Mouse (Mus musculus) brain, embryonic 14.5 days (tissue): ENCODE data around the gene Serpinb6c. TPM values are rescaled to one million over a fixed set of nuclear protein-coding genes. Genes with fewer than 3 reads are reported as not detected.
A peak's percentile ranks its signal among the peaks of the same experiment; 100 is the strongest.

ENCODE experiments used
- DNase-seq: peaks from one replicate; pipeline ENCODE4 v3.0.0-alpha.2; 2011; ENCODE audit warnings: low read depth
- CTCF ChIP-seq: fragments of 200-500 bp; IDR thresholded peaks from 2 replicates; pipeline ENCODE4 v1.5.1; 2012; ENCODE audit warnings: inconsistent platforms, mild to moderate bottlenecking, moderate library complexity, borderline replicate concordance; ENCODE audit not compliant: insufficient read depth, insufficient read length; ENCODE audit errors: extremely low read depth
- POLR2A ChIP-seq: fragments of 200-500 bp; IDR thresholded peaks from 2 replicates; pipeline ENCODE4 v1.6.1; 2012; ENCODE audit warnings: mild to moderate bottlenecking, inconsistent platforms, borderline replicate concordance; ENCODE audit not compliant: poor library complexity, insufficient read depth, insufficient read length, severe bottlenecking; ENCODE audit errors: extremely low read depth
- polyA plus RNA-seq: library from polyadenylated mRNA; depleted of rRNA; stranded (reverse); fragments of >200 nt; gene quantifications from 2 replicates; pipeline ENCODE4 v1.2.3, GENCODE M21; 2012; rRNA removed

The Serpinb6c gene
- polyA plus RNA-seq, 1 experiment = 0.36 TPM

DNA sequence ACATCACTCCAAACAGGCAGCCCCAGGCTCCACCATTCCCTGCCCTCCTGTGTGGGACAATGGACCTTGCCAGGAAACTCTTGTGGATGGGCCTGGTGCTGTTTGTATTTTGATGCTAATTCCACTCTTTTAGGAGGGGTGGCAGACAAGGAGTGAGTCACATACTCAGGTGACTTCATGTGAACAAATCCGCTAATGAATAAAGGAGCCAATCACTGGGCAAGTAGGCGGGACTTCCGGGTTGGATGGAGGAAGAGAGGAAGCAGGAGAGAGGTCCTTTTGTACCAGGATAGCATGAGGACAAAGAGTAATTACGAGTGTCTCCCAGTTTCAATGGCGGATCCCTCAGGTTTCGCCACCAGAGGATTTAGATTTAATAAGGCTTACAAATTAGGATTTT, 15.5 kb upstream of the Serpinb6c start:
- TF ChIP-seq CTCF = no peak
- TF ChIP-seq POLR2A = no peak
- no peak for DNase-seq

- DNase-seq = no peak
- no peak for TF ChIP-seq CTCF
- no peak for TF ChIP-seq POLR2A
Observed at GRCm38 (mm10) chr13:33906821-33907220, 1.3 kb upstream of the Serpinb6c start.

GRCm38 (mm10) chr13:33903290-33903689, 2.2 kb downstream of the Serpinb6c start:
- no peak for TF ChIP-seq POLR2A
- TF ChIP-seq CTCF = no peak
- DNase-seq = no peak

DNA sequence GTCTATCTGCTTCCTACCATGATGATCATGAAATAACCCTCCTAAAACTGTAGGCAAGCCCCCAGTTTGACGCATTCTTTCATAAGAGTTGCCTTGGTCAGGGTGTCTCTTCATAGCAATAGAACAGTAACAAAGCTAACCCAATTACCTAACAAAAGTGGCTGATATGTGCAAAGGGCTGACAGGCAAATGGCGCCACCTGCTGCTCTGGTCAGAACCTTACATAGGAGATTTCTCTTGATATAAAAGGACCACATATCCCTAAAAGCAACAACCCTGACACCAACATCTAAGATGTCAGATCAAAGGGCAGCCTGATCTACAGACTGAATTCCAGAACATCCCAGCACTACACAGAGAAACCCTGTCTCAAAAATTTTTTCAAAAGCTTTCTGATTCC, 11.3 kb downstream of the Serpinb6c start:
- DNase-seq = peak; percentile 56
- TF ChIP-seq CTCF = peak; percentile 58; the same call in 1 of the 2 replicates
- TF ChIP-seq POLR2A = no peak

GRCm38 (mm10) chr13:33843308-33843707, 62.2 kb downstream of the Serpinb6c start, which contains the start of gene Serpinb6e:
Gene Serpinb6e (minus strand): TSS chr13:33843408.
- TF ChIP-seq CTCF = no peak
- TF ChIP-seq POLR2A = no peak
- DNase-seq = no peak

GRCm38 (mm10) chr13:33830751-33831150, 74.8 kb downstream of the Serpinb6c start:
- no peak for DNase-seq
- no peak for TF ChIP-seq CTCF
- TF ChIP-seq POLR2A = no peak

Other genes with a start within 250 kb of the Serpinb6c start
- gene Serpinb6d, start 244.3 kb downstream of the Serpinb6c start, polyA plus RNA-seq = not detected in 2 replicates
- 0.09 and 0.25 TPM in 2 replicates for gene Serpinb6e, start 62.3 kb downstream of the Serpinb6c start, polyA plus RNA-seq
- gene Nqo2, start 59.0 kb upstream of the Serpinb6c start, polyA plus RNA-seq = 3.6 and 4.6 TPM in 2 replicates
- 3.1 and 4.5 TPM in 2 replicates for gene Ripk1, start 96.7 kb upstream of the Serpinb6c start, polyA plus RNA-seq
- 25.5 and 28.8 TPM in 2 replicates for gene Serpinb6a, start 97.1 kb upstream of the Serpinb6c start, polyA plus RNA-seq
- 27.7 and 31.5 TPM in 2 replicates for gene Bphl, start 131.9 kb upstream of the Serpinb6c start, polyA plus RNA-seq
- 3,454 and 3,966 TPM in 2 replicates for gene Tubb2a, start 172.3 kb upstream of the Serpinb6c start, polyA plus RNA-seq
- gene Tubb2b, start 224.8 kb upstream of the Serpinb6c start, polyA plus RNA-seq = 7,416 and 8,191 TPM in 2 replicates